Mouse (Mus musculus) small intestine, adult 2 months (tissue): ENCODE measurements around the gene Cel. TPM values are rescaled to one million over a fixed set of nuclear protein-coding genes. Genes with fewer than 3 reads are reported as not detected.
A peak's percentile ranks its signal among the peaks of the same experiment; 100 is the strongest.

Experiments used
- H3K27ac ChIP-seq: fragments of 200-500 bp; 2 replicates; pipeline ENCODE4 v1.5.1; 2012; ENCODE audit warnings: low read depth, low read length, control low read depth, inconsistent platforms; ENCODE audit not compliant: insufficient read depth
- H3K27me3 ChIP-seq: fragments of 200-500 bp; 2 replicates; pipeline ENCODE4 v1.6.1; 2012; ENCODE audit warnings: mild to moderate bottlenecking, moderate library complexity, low read length, inconsistent platforms; ENCODE audit not compliant: control insufficient read depth, insufficient read depth
- H3K36me3 ChIP-seq: fragments of 200-500 bp; 2 replicates; pipeline ENCODE4 v1.6.1; 2012; ENCODE audit warnings: mild to moderate bottlenecking, low read length, control low read depth, inconsistent platforms; ENCODE audit not compliant: control insufficient read depth, insufficient read depth
- H3K4me1 ChIP-seq: fragments of 200-500 bp; 2 replicates; pipeline ENCODE4 v1.6.1; 2012; ENCODE audit warnings: low read length, inconsistent platforms, mixed read lengths; ENCODE audit not compliant: control insufficient read depth, insufficient read depth, insufficient read length
- H3K4me3 ChIP-seq: fragments of 200-500 bp; 2 replicates; pipeline ENCODE4 v1.5.1; 2012; ENCODE audit warnings: low read depth, mild to moderate bottlenecking, control low read depth, inconsistent platforms, low read length, moderate library complexity
- CTCF ChIP-seq: fragments of 200-500 bp; IDR thresholded peaks from 2 replicates; pipeline ENCODE4 v1.5.1; 2012; ENCODE audit warnings: low read depth, mild to moderate bottlenecking, control low read depth, inconsistent platforms, low read length, moderate library complexity, mixed read lengths; ENCODE audit not compliant: insufficient replicate concordance, insufficient read length; ENCODE audit errors: extremely low read depth
- POLR2A ChIP-seq: fragments of 200-500 bp; IDR thresholded peaks from 2 replicates; pipeline ENCODE4 v1.6.1; 2012; ENCODE audit warnings: low read depth, mild to moderate bottlenecking, control low read depth, inconsistent platforms, low read length, moderate library complexity
- WGBS: fragments of 180-500 bp; shearing (Covaris S2); methylation state at CpG from one replicate; pipeline ENCODE4 v1.1.7; 2018; 5-methylcytosine and 5-hydroxymethylcytosine counted together
- polyA plus RNA-seq: library from polyadenylated mRNA; depleted of rRNA; stranded (reverse); fragments of >200 nt; gene quantifications from 2 replicates; pipeline ENCODE4 v1.2.3, GENCODE M21; 2012

Cel gene
- polyA plus RNA-seq, 1 experiment: 8.8 TPM

DNA sequence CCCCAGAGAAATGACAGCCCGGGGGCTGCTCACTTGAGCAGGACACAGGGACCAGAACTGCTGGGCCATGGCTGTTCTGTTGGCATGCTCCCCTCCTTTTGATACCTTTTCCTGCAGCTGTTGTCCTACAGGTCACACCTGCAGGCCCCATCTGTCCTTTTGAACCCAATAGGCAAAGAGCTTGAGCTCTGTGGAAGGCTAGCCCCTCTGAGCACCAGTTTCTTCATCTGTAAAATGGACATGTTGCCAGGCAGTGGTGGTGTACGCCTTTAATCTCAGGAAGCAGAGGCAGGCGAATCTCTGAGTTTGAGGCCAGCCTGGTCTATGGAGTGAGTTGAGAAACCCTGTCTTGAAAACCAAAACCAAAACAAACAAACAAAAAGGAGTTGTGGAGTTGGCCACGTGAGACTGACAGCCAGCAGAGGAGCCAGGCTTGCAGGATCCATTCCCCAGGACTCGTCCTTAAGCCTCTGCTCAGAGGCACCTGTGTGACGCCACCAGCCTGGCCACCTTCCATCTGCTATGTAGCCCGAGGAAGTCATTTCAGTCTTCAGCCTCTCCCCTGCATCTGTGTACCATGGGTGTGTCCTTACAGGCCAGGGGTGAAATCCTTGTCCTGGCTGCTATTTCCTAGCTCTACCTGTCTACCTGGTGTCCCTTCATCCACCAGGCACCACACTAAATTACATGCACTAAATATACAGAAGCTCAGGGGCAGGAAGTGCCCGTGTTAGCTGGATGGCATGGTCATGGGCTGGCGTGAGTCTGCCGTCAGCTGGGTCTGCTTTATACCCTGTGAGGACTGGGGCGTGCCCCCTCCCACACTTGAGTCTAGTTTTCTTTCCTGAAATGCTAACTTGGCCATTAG is 26.2 kb downstream of the Cel start:
- TF ChIP-seq CTCF (no peak), POLR2A (no peak)
- Histone ChIP-seq H3K36me3 (peaks cover 5% of the 10 kb centered on the region; the same call in 1 of the 2 replicates), H3K4me3 (no peak overlapping the region), H3K27me3 (no peaks in the 10 kb centered on the region), H3K27ac (peak overlapping the region; percentile 87), H3K4me1 (peaks cover 78% of the 10 kb centered on the region)
- WGBS: 39% methylated on average over 11 of the region's 11 CpGs

DNA sequence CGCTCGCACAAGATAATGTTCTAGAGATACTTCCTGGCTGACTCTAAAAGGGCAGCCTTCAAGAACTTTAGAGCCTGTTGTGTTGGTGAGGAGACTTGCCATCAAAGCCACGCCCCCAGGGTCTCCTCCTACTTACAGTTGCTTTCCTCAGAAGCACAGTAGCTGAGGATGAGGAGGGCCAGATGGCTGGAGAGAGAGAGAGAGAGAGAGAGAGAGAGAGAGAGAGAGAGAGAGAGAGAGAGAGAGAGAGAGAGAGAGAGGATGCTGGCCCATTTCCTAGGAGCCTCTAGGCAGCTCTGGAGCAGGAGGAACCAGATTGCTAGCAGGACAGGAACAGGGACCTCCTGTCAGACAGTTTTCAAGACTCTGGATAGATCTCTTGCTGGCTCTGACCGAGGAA is 27.0 kb downstream of the Cel start:
- WGBS: 60% methylated on average over 4 of the region's 4 CpGs
- Histone ChIP-seq H3K4me3 (no peak overlapping the region), H3K4me1 (peaks cover 72% of the 10 kb centered on the region), H3K36me3 (0 out of 2 replicates have a peak, but pooled peaks cover 4% of the 10 kb centered on the region), H3K27me3 (no peaks in the 10 kb centered on the region), H3K27ac (peak overlapping the region; percentile 87)
- TF ChIP-seq POLR2A (no peak), CTCF (no peak)

GRCm38 (mm10) chr2:28535650-28536049 is 27.6 kb downstream of the Cel start:
- Histone ChIP-seq H3K4me1 (peaks cover 70% of the 10 kb centered on the region), H3K4me3 (no peak overlapping the region), H3K27me3 (no peaks in the 10 kb centered on the region), H3K36me3 (0 out of 2 replicates have a peak, but pooled peaks cover 1% of the 10 kb centered on the region), H3K27ac (peak overlapping the region; percentile 60)
- no peak for TF ChIP-seq POLR2A
- no peak for TF ChIP-seq CTCF
- 58% methylated on average over 7 of the region's 7 CpGs for WGBS

DNA sequence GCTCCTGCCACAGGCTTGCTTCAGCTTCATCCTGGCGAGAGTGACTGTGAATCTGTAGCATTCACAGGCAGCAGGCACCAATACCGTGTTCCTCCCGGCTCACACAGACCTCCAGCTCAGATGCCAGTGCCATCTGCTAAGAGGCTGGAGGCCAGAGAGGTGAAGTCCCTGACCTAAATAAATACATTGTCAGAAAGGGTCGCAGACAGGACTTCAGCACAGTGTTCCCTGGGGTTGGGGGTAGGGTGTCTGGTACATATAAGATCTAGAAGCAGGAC is 28.0 kb downstream of the Cel start:
- TF ChIP-seq POLR2A (no peak), CTCF (no peak)
- peaks cover 65% of the 10 kb centered on the region for H3K4me1 ChIP-seq
- 74% methylated on average over 4 of the region's 4 CpGs for WGBS

GRCm38 (mm10) chr2:28534436-28535262 is 28.6 kb downstream of the Cel start:
- peaks cover 60% of the 10 kb centered on the region for H3K4me1 ChIP-seq
- 72% methylated on average over 11 of the region's 11 CpGs for WGBS
- H3K36me3 ChIP-seq: no peaks in the 10 kb centered on the region
- H3K27ac ChIP-seq: peak overlapping the region; percentile 60
- no peaks in the 10 kb centered on the region for H3K27me3 ChIP-seq
- TF ChIP-seq POLR2A (no peak), CTCF (no peak)
- H3K4me3 ChIP-seq: peak overlapping the region; percentile 78

More for the DNA sequence above, 28.0 kb downstream of the Cel start:
- Histone ChIP-seq H3K27ac (peak overlapping the region; percentile 60), H3K27me3 (no peaks in the 10 kb centered on the region), H3K36me3 (no peaks in the 10 kb centered on the region), H3K4me3 (no peak overlapping the region)

DNA sequence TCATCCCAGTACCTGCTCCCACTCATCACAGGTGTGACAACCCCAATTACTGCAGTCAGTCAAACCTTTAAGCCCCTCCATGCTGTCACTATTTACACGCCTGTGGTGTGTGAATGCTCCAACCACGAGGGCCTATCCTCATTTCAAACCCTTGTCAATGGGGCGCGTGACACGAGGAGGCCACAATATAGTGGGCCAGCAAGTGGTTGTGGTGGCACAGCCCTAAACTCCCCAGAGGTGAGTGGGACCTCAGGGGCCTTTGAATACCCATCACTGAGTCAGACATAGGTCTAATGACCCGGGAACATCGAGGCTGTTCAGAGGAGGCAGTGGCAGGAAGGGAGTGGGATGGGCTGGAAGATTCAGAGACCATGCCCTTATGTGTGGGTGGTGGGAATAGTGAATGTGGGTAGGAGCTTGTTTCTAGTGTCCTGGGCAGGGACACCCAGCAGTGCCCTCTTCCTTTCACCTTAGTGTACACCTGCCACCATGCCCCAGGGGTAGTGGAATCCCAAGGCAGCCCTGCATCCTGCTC is 29.2 kb downstream of the Cel start:
- Histone ChIP-seq H3K4me1 (peaks cover 53% of the 10 kb centered on the region), H3K36me3 (no peaks in the 10 kb centered on the region), H3K27me3 (no peaks in the 10 kb centered on the region), H3K27ac (peak overlapping the region; percentile 60; the same call in 1 of the 2 replicates), H3K4me3 (peak overlapping the region; percentile 78)
- TF ChIP-seq POLR2A: no peak
- TF ChIP-seq CTCF: no peak
- 75% methylated on average over 7 of the region's 7 CpGs for WGBS
